Mouse (Mus musculus) hindbrain, postnatal 0 days (tissue): Measurements from ENCODE around the gene Fhod1. TPM values are rescaled to one million over a fixed set of nuclear protein-coding genes. Genes with fewer than 3 reads are reported as not detected.

Source experiments
- ATAC-seq: fragments of 200-750 bp; cut with Nextera tagmentation; 2 replicates; pipeline ENCODE4 v1.8.0; 2017; ENCODE audit warnings: mild to moderate bottlenecking, moderate TSS enrichment, moderate library complexity
- DNase-seq: peaks from one replicate; pipeline ENCODE4 v3.0.0-alpha.2; 2015; ENCODE audit warnings: low spot score
- H3K27ac ChIP-seq: fragments of 300-500 bp; sonication (generic); 2 replicates; pipeline ENCODE4 v1.5.1; 2014; ENCODE audit warnings: mild to moderate bottlenecking
- H3K27me3 ChIP-seq: fragments of 300-500 bp; sonication (generic); 2 replicates; pipeline ENCODE4 v1.6.1; 2014; ENCODE audit warnings: low read length, mixed read lengths; ENCODE audit not compliant: insufficient read depth
- H3K36me3 ChIP-seq: fragments of 300-500 bp; sonication (generic); 2 replicates; pipeline ENCODE4 v1.6.1; 2014; ENCODE audit warnings: low read length, mixed read lengths; ENCODE audit not compliant: insufficient read depth
- H3K4me1 ChIP-seq: fragments of 300-500 bp; sonication (generic); 2 replicates; pipeline ENCODE4 v1.6.1; 2014; ENCODE audit warnings: antibody characterized with exemption, low read length, mixed read lengths; ENCODE audit not compliant: insufficient read depth
- H3K4me2 ChIP-seq: fragments of 300-500 bp; sonication (generic); 2 replicates; pipeline ENCODE4 v1.6.1; 2014; ENCODE audit warnings: low read depth, mild to moderate bottlenecking, low read length, moderate library complexity, mixed read lengths
- H3K4me3 ChIP-seq: fragments of 300-500 bp; sonication (generic); 2 replicates; pipeline ENCODE4 v1.5.1; 2014; ENCODE audit warnings: low read length
- H3K9ac ChIP-seq: fragments of 300-500 bp; sonication (generic); replicated peaks from 2 replicates; pipeline ENCODE4 v1.6.1; 2014; ENCODE audit warnings: mild to moderate bottlenecking, low read length, moderate library complexity, mixed read lengths
- H3K9me3 ChIP-seq: fragments of 300-500 bp; sonication (generic); 2 replicates; pipeline ENCODE4 v1.6.1; 2016; ENCODE audit warnings: low read length, mixed read lengths
- CTCF ChIP-seq: IDR thresholded peaks from 2 replicates; pipeline ENCODE4 v1.5.1; 2016; ENCODE audit warnings: antibody characterized with exemption, control low read depth, low read depth
- WGBS: fragments of 180-500 bp; shearing (Covaris S2); extraction: QIAGEN DNeasy Blood & Tissue Kit; methylation state at CpG from one replicate; pipeline ENCODE4 v1.1.7; 2014; 5-methylcytosine and 5-hydroxymethylcytosine counted together
- polyA plus RNA-seq: library from polyadenylated mRNA; unstranded; fragments of >200 nt; fragmentation: Nextera tagmentation; extraction: Ambion mirVana; gene quantifications from 2 replicates; pipeline ENCODE4 v1.2.1, GENCODE M21; 2015
- total RNA-seq: library from RNA; depleted of rRNA; stranded (reverse); fragments of >200 nt; gene quantifications from 2 replicates; pipeline ENCODE4 v1.2.3, GENCODE M21; 2014

Fhod1 gene
- total and polyA plus RNA-seq, 2 experiments from 2014 or later = 0.45 to 3.1 TPM

- Histone ChIP-seq H3K4me1 (peaks cover 11% of the 10 kb centered on the region), H3K4me3 (no peak overlapping the region), H3K4me2 (no peak overlapping the region), H3K27ac (no peak overlapping the region), H3K36me3 (no peaks in the 10 kb centered on the region), H3K9ac (no peak overlapping the region), H3K9me3 (no peaks in the 10 kb centered on the region), H3K27me3 (no peaks in the 10 kb centered on the region)
- 73% methylated on average over 7 of the region's 7 CpGs for WGBS
- DNase-seq (no peak), ATAC-seq (no peak)
- TF ChIP-seq CTCF = no peak
Observed at GRCm38 (mm10) chr8:105345061-105345975, 2.4 kb downstream of the Fhod1 start.

- Histone ChIP-seq H3K36me3 (no peaks in the 10 kb centered on the region), H3K27me3 (no peaks in the 10 kb centered on the region), H3K9me3 (no peaks in the 10 kb centered on the region), H3K4me3 (no peak overlapping the region), H3K27ac (no peak overlapping the region), H3K4me2 (no peak overlapping the region), H3K4me1 (peaks cover 7% of the 10 kb centered on the region; the same call in 1 of the 2 replicates), H3K9ac (no peak overlapping the region)
- DNase-seq (no peak), ATAC-seq (no peak)
- TF ChIP-seq CTCF = no peak
- WGBS = 58% methylated on average over 8 of the region's 8 CpGs
Observed at GRCm38 (mm10) chr8:105343791-105344574, 3.8 kb downstream of the Fhod1 start.

- Histone ChIP-seq H3K9ac (no peak overlapping the region), H3K36me3 (no peaks in the 10 kb centered on the region), H3K27ac (no peak overlapping the region), H3K4me1 (peaks cover 7% of the 10 kb centered on the region; the same call in 1 of the 2 replicates), H3K4me3 (no peak overlapping the region), H3K27me3 (no peaks in the 10 kb centered on the region), H3K9me3 (no peaks in the 10 kb centered on the region), H3K4me2 (no peak overlapping the region)
- ATAC-seq (no peak), DNase-seq (no peak)
- TF ChIP-seq CTCF = no peak
- 78% methylated on average over 4 of the region's 4 CpGs for WGBS
Observed at GRCm38 (mm10) chr8:105342768-105343167, 5.0 kb downstream of the Fhod1 start.

- H3K9ac ChIP-seq = no peak overlapping the region
- 0 out of 2 replicates have a peak, but pooled peaks cover under 1% of the 10 kb centered on the region for H3K4me1 ChIP-seq
- ATAC-seq (0 out of 2 replicates have a peak, but pooled peaks have one; percentile 3), DNase-seq (peak; percentile 62)
- H3K9me3 ChIP-seq = no peaks in the 10 kb centered on the region
- no peaks in the 10 kb centered on the region for H3K27me3 ChIP-seq
- H3K4me3 ChIP-seq = no peak overlapping the region
- no peak overlapping the region for H3K4me2 ChIP-seq
- no peaks in the 10 kb centered on the region for H3K36me3 ChIP-seq
- 29% methylated on average over 8 of the region's 8 CpGs for WGBS
- no peak for TF ChIP-seq CTCF
- no peak overlapping the region for H3K27ac ChIP-seq
Observed at GRCm38 (mm10) chr8:105341399-105341798, 6.4 kb downstream of the Fhod1 start.

GRCm38 (mm10) chr8:105339886-105340635 is 7.7 kb downstream of the Fhod1 start:
- no peaks in the 10 kb centered on the region for H3K27me3 ChIP-seq
- no peak overlapping the region for H3K27ac ChIP-seq
- H3K9me3 ChIP-seq = no peaks in the 10 kb centered on the region
- WGBS = 81% methylated on average over 6 of the region's 6 CpGs
- no peak overlapping the region for H3K4me2 ChIP-seq
- no peaks in the 10 kb centered on the region for H3K36me3 ChIP-seq
- DNase-seq (no peak), ATAC-seq (no peak)
- no peaks in the 10 kb centered on the region for H3K4me1 ChIP-seq
- H3K4me3 ChIP-seq = no peak overlapping the region
- H3K9ac ChIP-seq = no peak overlapping the region
- no peak for TF ChIP-seq CTCF

GRCm38 (mm10) chr8:105338992-105339391 is 8.8 kb downstream of the Fhod1 start:
- H3K9ac ChIP-seq = no peak overlapping the region
- no peak for DNase-seq
- WGBS = 72% methylated on average over 4 of the region's 4 CpGs
- no peak for TF ChIP-seq CTCF
- no peaks in the 10 kb centered on the region for H3K4me1 ChIP-seq
- no peaks in the 10 kb centered on the region for H3K36me3 ChIP-seq
- H3K4me2 ChIP-seq = no peak overlapping the region
- H3K27me3 ChIP-seq = no peaks in the 10 kb centered on the region
- no peak overlapping the region for H3K27ac ChIP-seq
- ATAC-seq = no peak
- no peak overlapping the region for H3K4me3 ChIP-seq
- H3K9me3 ChIP-seq = no peaks in the 10 kb centered on the region
